Mouse (Mus musculus): ENCODE measurements at regions not wholly inside any gene's neighbourhood (a gene's known extent, or its start where the extent isn't known, plus 50 kb on each side); places are given as distances from the start of the nearest gene placed in this dataset.

DNA sequence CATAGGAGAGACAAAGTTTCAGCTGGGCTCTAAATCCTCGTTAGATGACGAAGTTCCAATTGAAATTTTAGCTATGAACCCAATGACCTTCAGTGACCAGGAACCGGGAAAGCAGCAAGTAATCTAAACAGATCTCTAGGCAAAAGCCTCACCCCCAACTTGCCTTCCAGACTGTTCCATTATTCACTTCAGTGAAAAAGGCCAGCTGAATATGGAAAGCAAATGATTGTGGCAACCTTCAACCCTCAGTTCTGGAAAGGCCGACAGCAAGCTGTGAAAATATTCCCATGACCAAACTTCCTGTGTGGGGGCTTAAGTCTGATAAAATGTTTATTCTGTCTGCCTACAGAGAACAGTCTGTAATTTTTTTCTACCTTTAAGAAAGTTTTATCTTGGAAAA, 252.5 kb upstream of the Nrip1 start:
- WGBS = 75% methylated on average over 4 of the region's 4 CpGs
- Histone ChIP-seq H3K36me3 (ENCODE audit: control insufficient read depth, insufficient read depth, low read length) (no peaks in the 10 kb centered on the region), H3K27me3 (ENCODE audit: control insufficient read depth, insufficient read depth, low read length) (no peaks in the 10 kb centered on the region), H3K4me1 (ENCODE audit: control insufficient read depth, insufficient read depth, insufficient read length, low read length) (no peaks in the 10 kb centered on the region), H3K27ac (ENCODE audit: insufficient read depth, low read depth, low read length) (no peak overlapping the region), H3K4me3 (ENCODE audit: low read depth, low read length) (no peak overlapping the region)
- TF ChIP-seq POLR2A (IDR thresholded peaks at IDR 0.05; ENCODE audit: low read depth, low read length) = no peak
- no peak for TF ChIP-seq CTCF (IDR thresholded peaks at IDR 0.05; ENCODE audit: extremely low read depth, insufficient read length, insufficient replicate concordance, low read depth, low read length)

DNA sequence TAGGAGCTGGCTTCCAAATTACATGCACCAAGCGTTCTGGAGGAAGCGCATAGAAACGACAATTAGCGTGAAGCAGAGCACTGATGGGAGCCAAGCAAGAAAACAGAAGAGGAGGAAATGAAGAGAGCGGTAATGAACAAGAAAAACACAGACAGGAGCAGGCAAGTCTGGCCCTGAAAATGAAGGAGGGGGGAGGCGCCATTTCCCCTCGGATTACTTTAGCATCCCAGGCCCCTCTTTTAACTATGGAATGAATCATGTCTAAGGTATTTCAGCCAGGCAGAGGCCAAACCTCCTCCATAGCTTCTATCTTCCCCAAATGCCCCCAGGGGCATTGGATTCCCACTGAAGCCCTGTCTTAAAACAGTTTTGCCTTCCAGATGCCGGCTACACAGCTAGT, 248.1 kb upstream of the Nrip1 start:
- TF ChIP-seq POLR2A (IDR thresholded peaks at IDR 0.05; ENCODE audit: low read depth, low read length) (no peak), CTCF (IDR thresholded peaks at IDR 0.05; ENCODE audit: extremely low read depth, insufficient read length, insufficient replicate concordance, low read depth, low read length) (no peak)
- Histone ChIP-seq H3K27ac (ENCODE audit: insufficient read depth, low read depth, low read length) (no peak overlapping the region), H3K36me3 (ENCODE audit: control insufficient read depth, insufficient read depth, low read length) (no peaks in the 10 kb centered on the region), H3K27me3 (ENCODE audit: control insufficient read depth, insufficient read depth, low read length) (no peaks in the 10 kb centered on the region), H3K4me1 (ENCODE audit: control insufficient read depth, insufficient read depth, insufficient read length, low read length) (no peaks in the 10 kb centered on the region), H3K4me3 (ENCODE audit: low read depth, low read length) (no peak overlapping the region)
- WGBS = 88% methylated on average over 8 of the region's 8 CpGs

DNA sequence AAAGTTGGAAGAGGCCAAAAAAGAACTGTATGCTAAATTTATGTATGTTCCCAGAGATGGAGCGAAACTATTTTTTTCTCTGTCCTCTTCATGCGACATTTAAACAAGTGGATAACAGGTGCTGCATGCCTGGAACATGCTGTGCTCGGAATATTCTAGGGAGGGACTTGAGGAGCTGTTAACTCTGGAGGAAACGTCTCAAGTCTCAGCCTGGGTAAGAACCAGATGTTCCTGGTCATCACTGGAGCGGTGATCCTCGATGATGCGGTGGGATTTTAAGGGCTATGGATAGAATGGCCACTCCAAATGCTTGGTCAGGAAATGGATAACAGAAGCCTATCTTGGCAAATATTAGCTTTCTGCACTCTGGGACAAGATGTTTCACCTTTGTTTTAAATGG, 244.7 kb upstream of the Nrip1 start:
- Histone ChIP-seq H3K27ac (ENCODE audit: insufficient read depth, low read depth, low read length) (no peak overlapping the region), H3K4me3 (ENCODE audit: low read depth, low read length) (no peak overlapping the region), H3K27me3 (ENCODE audit: control insufficient read depth, insufficient read depth, low read length) (no peaks in the 10 kb centered on the region), H3K36me3 (ENCODE audit: control insufficient read depth, insufficient read depth, low read length) (no peaks in the 10 kb centered on the region), H3K4me1 (ENCODE audit: control insufficient read depth, insufficient read depth, insufficient read length, low read length) (no peaks in the 10 kb centered on the region)
- WGBS = 83% methylated on average over 7 of the region's 7 CpGs
- no peak for TF ChIP-seq POLR2A (IDR thresholded peaks at IDR 0.05; ENCODE audit: low read depth, low read length)
- no peak for TF ChIP-seq CTCF (IDR thresholded peaks at IDR 0.05; ENCODE audit: extremely low read depth, insufficient read length, insufficient replicate concordance, low read depth, low read length)

DNA sequence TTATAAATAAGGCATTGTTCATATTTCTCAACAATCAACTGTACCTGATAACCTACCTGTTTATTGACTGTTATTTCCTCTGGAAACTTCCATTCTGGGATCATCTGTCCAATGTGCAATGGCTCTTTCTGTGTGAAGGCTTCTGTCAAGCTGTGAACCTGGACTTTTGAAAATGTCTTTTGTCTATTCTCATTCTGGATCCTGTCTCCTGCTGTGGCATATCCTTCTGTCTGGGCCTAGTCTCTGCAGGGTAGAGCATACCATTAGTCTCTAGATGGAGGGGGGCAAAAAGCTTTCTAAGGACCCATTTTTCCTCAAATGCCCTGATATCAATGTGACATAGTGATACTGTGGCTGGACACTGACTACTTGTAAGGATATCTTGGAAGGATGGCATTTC, 237.4 kb upstream of the Nrip1 start:
- no peak overlapping the region for H3K27ac ChIP-seq (ENCODE audit: insufficient read depth, low read depth, low read length)
- H3K36me3 ChIP-seq (ENCODE audit: control insufficient read depth, insufficient read depth, low read length) = no peaks in the 10 kb centered on the region
- no peaks in the 10 kb centered on the region for H3K4me1 ChIP-seq (ENCODE audit: control insufficient read depth, insufficient read depth, insufficient read length, low read length)
- H3K4me3 ChIP-seq (ENCODE audit: low read depth, low read length) = no peak overlapping the region
- TF ChIP-seq CTCF (IDR thresholded peaks at IDR 0.05; ENCODE audit: extremely low read depth, insufficient read length, insufficient replicate concordance, low read depth, low read length) = no peak
- no peak for TF ChIP-seq POLR2A (IDR thresholded peaks at IDR 0.05; ENCODE audit: low read depth, low read length)
- no peaks in the 10 kb centered on the region for H3K27me3 ChIP-seq (ENCODE audit: control insufficient read depth, insufficient read depth, low read length)

DNA sequence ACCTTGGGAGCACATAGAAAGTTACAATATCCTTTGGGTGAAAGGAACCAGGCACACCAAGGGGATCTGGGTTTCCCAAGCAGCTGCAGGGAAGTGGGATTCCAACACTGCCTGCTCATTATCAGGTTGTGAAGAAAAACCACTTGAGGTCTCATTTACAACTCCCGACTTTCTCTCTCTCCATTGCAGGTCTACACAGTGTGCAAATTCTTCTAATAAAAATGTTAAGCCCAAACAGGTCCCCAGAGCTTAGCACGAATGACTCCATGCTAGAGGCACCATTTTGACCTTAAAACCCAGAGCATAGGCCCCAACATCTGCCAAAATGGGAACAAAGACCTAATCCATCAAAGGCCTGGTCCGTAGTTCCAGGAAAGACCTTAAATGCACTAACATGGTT, 231.3 kb upstream of the Nrip1 start:
- Histone ChIP-seq H3K4me1 (ENCODE audit: control insufficient read depth, insufficient read depth, insufficient read length, low read length) (no peaks in the 10 kb centered on the region), H3K4me3 (ENCODE audit: low read depth, low read length) (no peak overlapping the region), H3K27me3 (ENCODE audit: control insufficient read depth, insufficient read depth, low read length) (no peaks in the 10 kb centered on the region), H3K36me3 (ENCODE audit: control insufficient read depth, insufficient read depth, low read length) (no peaks in the 10 kb centered on the region), H3K27ac (ENCODE audit: insufficient read depth, low read depth, low read length) (no peak overlapping the region)
- 89% methylated on average over 3 of the region's 3 CpGs for WGBS
- TF ChIP-seq CTCF (IDR thresholded peaks at IDR 0.05; ENCODE audit: extremely low read depth, insufficient read length, insufficient replicate concordance, low read depth, low read length) (no peak), POLR2A (IDR thresholded peaks at IDR 0.05; ENCODE audit: low read depth, low read length) (no peak)

DNA sequence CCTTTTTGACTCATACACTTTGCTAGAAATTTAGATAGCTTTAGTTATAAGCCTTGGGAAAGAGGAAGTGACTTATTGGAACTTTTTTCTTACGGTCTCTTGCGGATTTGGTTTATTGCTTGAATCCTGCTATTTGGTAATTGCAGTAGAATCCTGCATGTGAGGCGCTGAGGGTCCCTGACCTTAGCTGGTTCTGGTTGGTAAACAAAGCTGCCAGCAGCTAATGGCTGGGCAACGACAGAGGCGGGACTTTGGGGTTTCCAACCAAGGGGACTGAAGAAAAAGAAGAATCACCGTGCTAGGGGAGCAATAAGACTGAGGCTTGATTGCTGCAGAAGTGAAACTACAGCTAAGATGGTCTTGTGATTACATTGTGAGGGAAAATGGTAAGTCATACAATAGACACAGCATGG, 230.2 kb upstream of the Nrip1 start:
- WGBS = 24% methylated on average over 6 of the region's 6 CpGs
- Histone ChIP-seq H3K4me3 (ENCODE audit: low read depth, low read length) (no peak overlapping the region), H3K4me1 (ENCODE audit: control insufficient read depth, insufficient read depth, insufficient read length, low read length) (no peaks in the 10 kb centered on the region), H3K27me3 (ENCODE audit: control insufficient read depth, insufficient read depth, low read length) (no peaks in the 10 kb centered on the region), H3K27ac (ENCODE audit: insufficient read depth, low read depth, low read length) (no peak overlapping the region), H3K36me3 (ENCODE audit: control insufficient read depth, insufficient read depth, low read length) (no peaks in the 10 kb centered on the region)
- TF ChIP-seq CTCF (IDR thresholded peaks at IDR 0.05; ENCODE audit: extremely low read depth, insufficient read length, insufficient replicate concordance, low read depth, low read length) (no peak), POLR2A (IDR thresholded peaks at IDR 0.05; ENCODE audit: low read depth, low read length) (no peak)

DNA sequence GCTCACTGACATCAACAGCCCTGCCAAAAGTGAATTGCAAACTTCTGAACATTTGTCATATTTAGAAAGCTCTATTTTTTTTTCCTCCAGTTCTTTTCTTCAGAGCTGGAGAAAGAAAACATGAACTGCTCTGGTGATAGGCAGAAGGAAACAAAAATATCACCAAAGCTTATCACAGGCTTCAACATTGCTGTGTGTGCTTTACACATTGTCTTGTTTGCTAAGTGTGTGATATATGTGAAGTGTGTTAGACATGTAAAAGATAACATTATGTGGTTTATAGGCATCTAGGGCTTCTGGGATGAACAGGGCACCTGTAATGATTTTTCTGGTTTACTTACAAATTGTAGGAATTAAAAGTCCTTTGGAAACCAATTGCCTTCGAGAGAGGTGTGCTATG, 229.8 kb upstream of the Nrip1 start:
- WGBS = 13% methylated on average over 1 of the region's 1 CpGs
- no peak overlapping the region for H3K4me3 ChIP-seq (ENCODE audit: low read depth, low read length)
- H3K27me3 ChIP-seq (ENCODE audit: control insufficient read depth, insufficient read depth, low read length) = no peaks in the 10 kb centered on the region
- TF ChIP-seq CTCF (IDR thresholded peaks at IDR 0.05; ENCODE audit: extremely low read depth, insufficient read length, insufficient replicate concordance, low read depth, low read length) = no peak
- no peak for TF ChIP-seq POLR2A (IDR thresholded peaks at IDR 0.05; ENCODE audit: low read depth, low read length)
- H3K4me1 ChIP-seq (ENCODE audit: control insufficient read depth, insufficient read depth, insufficient read length, low read length) = no peaks in the 10 kb centered on the region
- H3K27ac ChIP-seq (ENCODE audit: insufficient read depth, low read depth, low read length) = no peak overlapping the region
- no peaks in the 10 kb centered on the region for H3K36me3 ChIP-seq (ENCODE audit: control insufficient read depth, insufficient read depth, low read length)

DNA sequence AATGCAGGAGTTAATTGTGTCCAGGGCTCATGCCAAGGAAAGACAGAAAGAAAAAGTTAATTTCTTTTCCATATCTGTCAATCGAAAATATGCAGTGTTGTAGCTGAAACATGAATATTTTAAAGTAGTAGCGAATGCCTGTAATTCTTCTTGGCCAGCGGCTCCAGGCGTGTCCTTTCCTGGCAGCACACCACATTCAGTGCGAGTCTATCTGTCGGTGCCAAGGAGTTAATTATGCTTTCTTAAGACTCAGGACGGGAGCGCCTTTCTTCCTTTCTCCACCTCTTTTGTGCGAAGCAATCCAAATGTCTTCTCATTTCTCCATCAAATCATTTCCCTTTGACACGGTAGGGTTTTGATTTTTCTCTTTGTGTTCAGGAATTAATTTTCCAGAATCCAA, 226.5 kb upstream of the Nrip1 start:
- no peak overlapping the region for H3K27ac ChIP-seq (ENCODE audit: insufficient read depth, low read depth, low read length)
- no peak for TF ChIP-seq CTCF (IDR thresholded peaks at IDR 0.05; ENCODE audit: extremely low read depth, insufficient read length, insufficient replicate concordance, low read depth, low read length)
- TF ChIP-seq POLR2A (IDR thresholded peaks at IDR 0.05; ENCODE audit: low read depth, low read length) = no peak
- WGBS = 56% methylated on average over 10 of the region's 10 CpGs
- H3K36me3 ChIP-seq (ENCODE audit: control insufficient read depth, insufficient read depth, low read length) = no peaks in the 10 kb centered on the region
- H3K4me1 ChIP-seq (ENCODE audit: control insufficient read depth, insufficient read depth, insufficient read length, low read length) = no peaks in the 10 kb centered on the region
- no peaks in the 10 kb centered on the region for H3K27me3 ChIP-seq (ENCODE audit: control insufficient read depth, insufficient read depth, low read length)
- H3K4me3 ChIP-seq (ENCODE audit: low read depth, low read length) = no peak overlapping the region
